Mouse (Mus musculus): ENCODE results near the gene Mpv17l. TPM values are rescaled to one million over a fixed set of nuclear protein-coding genes. Genes with fewer than 3 reads are reported as not detected.
"Not testable (repeated sequence)": the region's sequence is repeated elsewhere in the genome, so short reads cannot be mapped to it uniquely, and the experiment has no call there.

Mpv17l gene
- total RNA-seq, 1 experiment: 8.4 TPM

- H3K9me3 ChIP-seq (ENCODE audit: control insufficient read depth, insufficient read depth, low read depth, low read length); DNase-seq (ENCODE audit: low read depth, low spot score); H3K9ac ChIP-seq (ENCODE audit: insufficient read depth, low read depth, low read length, poor library complexity, severe bottlenecking); H3K36me3 ChIP-seq (ENCODE audit: control insufficient read depth, insufficient read depth, low read length, poor library complexity, severe bottlenecking); in situ Hi-C loops (cut with MboI; ENCODE audit: low sequenced_read_pairs in 2 of 2, unreplicated experiment in 2 of 2): not testable (repeated sequence)
- Histone ChIP-seq H3K4me1 (ENCODE audit: control insufficient read depth in 2 of 2, insufficient read depth in 2 of 2, low read length in 2 of 2, poor library complexity in 1 of 2) (peaks cover 10 to 11% of the 10 kb centered on the region in 2 experiments), H3K27ac (ENCODE audit: insufficient read depth, low read depth, low read length, poor library complexity, severe bottlenecking) (peak overlapping the region; percentile 99), H3K4me3 (ENCODE audit: insufficient read depth in 1 of 2, low read depth in 1 of 2, low read length in 2 of 2, poor library complexity in 1 of 2, severe bottlenecking in 1 of 2) (peak overlapping the region; percentile 18 to 33; a peak in 2 of 4 replicates)
- TF ChIP-seq CHD2 (IDR thresholded peaks at IDR 0.05; ENCODE audit: low read depth, low read length): peak; percentile 58
Measured at GRCm38 (mm10) chr16:13976358-13976896, 73.5 kb downstream of the Mpv17l start.

DNA sequence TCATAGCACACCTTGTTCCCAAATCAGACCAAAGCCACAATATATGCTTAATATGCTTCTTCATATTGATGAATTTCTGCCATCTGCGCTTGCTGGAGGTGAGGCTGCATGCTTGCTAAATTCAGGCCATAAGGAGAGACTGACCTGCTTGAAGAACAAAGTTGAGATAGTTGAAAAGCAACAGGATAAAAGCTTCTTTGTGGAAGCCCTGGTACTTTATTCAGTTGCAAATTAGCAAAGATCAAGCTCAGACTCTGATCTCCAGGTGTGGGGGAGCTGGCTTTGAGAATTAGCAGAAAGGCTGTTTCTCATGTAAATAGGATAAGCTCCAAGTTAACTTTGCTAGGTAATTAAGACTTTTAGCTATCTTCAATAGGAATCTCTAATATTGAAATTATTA lies 74.1 kb downstream of the Mpv17l start:
- in situ Hi-C loops (cut with MboI; ENCODE audit: low sequenced_read_pairs in 2 of 2, unreplicated experiment in 2 of 2); H3K36me3 ChIP-seq (ENCODE audit: control insufficient read depth, insufficient read depth, low read length, poor library complexity, severe bottlenecking); H3K9ac ChIP-seq (ENCODE audit: insufficient read depth, low read depth, low read length, poor library complexity, severe bottlenecking); H3K9me3 ChIP-seq (ENCODE audit: control insufficient read depth, insufficient read depth, low read depth, low read length); DNase-seq (ENCODE audit: low read depth, low spot score): not testable (repeated sequence)
- Histone ChIP-seq H3K4me3 (ENCODE audit: insufficient read depth in 1 of 2, low read depth in 1 of 2, low read length in 2 of 2, poor library complexity in 1 of 2, severe bottlenecking in 1 of 2) (peak overlapping the region in 1 of 2 experiments; percentile 33; a peak in 1 of 4 replicates), H3K27ac (ENCODE audit: insufficient read depth, low read depth, low read length, poor library complexity, severe bottlenecking) (peak overlapping the region; percentile 94), H3K4me1 (ENCODE audit: control insufficient read depth in 2 of 2, insufficient read depth in 2 of 2, low read length in 2 of 2, poor library complexity in 1 of 2) (peaks cover 10 to 11% of the 10 kb centered on the region in 2 experiments)
- peak; percentile 58; the same call in 1 of the 2 replicates for TF ChIP-seq CHD2 (IDR thresholded peaks at IDR 0.05; ENCODE audit: low read depth, low read length)

DNA sequence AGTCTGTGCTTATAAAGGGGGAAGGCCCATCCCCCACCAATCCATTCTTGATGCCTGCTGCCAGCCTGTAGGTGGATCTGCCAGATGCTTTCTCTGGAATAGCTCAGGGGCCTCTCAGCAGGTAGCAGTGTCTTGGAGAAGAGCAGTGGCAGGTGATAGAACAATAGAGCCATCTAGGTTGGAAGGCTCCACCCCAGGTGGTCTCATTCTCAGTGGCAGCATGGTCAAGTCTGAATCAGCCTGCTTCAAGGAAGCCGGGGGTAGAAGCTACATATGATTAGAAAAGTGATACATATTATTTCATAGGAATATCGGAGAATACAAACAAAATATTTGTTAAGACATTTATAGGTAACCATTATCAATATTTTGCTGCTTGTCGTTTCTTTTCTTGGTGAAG lies 78.8 kb downstream of the Mpv17l start:
- H3K4me1 ChIP-seq (ENCODE audit: control insufficient read depth in 2 of 2, insufficient read depth in 2 of 2, low read length in 2 of 2, poor library complexity in 1 of 2); H3K4me3 ChIP-seq (ENCODE audit: insufficient read depth in 1 of 2, low read depth in 1 of 2, low read length in 2 of 2, poor library complexity in 1 of 2, severe bottlenecking in 1 of 2); H3K36me3 ChIP-seq (ENCODE audit: control insufficient read depth, insufficient read depth, low read length, poor library complexity, severe bottlenecking); H3K9ac ChIP-seq (ENCODE audit: insufficient read depth, low read depth, low read length, poor library complexity, severe bottlenecking); DNase-seq (ENCODE audit: low read depth, low spot score); in situ Hi-C loops (cut with MboI; ENCODE audit: low sequenced_read_pairs in 2 of 2, unreplicated experiment in 2 of 2): not testable (repeated sequence)
- H3K27ac ChIP-seq (ENCODE audit: insufficient read depth, low read depth, low read length, poor library complexity, severe bottlenecking): peak overlapping the region; percentile 98; the same call in 1 of the 2 replicates
- peaks cover 15% of the 10 kb centered on the region for H3K9me3 ChIP-seq (ENCODE audit: control insufficient read depth, insufficient read depth, low read depth, low read length)
- TF ChIP-seq CHD2 (IDR thresholded peaks at IDR 0.05; ENCODE audit: low read depth, low read length): peak; percentile 38; the same call in 1 of the 2 replicates

DNA sequence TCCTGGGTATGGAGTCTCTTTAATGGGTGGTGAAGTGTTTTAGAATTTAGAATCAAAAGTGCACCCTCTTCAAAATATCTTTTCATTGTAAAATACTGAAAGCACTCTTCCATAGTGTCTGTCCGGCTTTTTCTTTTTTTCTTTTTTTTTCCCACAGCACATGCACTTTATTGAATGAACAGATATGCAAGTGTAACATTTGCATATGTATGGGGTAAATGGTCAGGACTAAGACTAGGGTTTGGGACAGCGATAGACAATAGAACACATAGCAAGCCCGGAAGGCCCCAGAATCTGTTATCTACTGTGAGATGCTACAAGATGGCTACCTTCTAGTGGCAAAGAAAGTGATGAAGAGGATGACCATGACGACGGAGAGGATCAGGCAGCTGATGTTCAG lies 80.2 kb downstream of the Mpv17l start:
- Histone ChIP-seq H3K4me1 (ENCODE audit: control insufficient read depth in 2 of 2, insufficient read depth in 2 of 2, low read length in 2 of 2, poor library complexity in 1 of 2) (peaks cover 4 to 5% of the 10 kb centered on the region in 2 experiments; a peak in 2 of 4 replicates), H3K9ac (ENCODE audit: insufficient read depth, low read depth, low read length, poor library complexity, severe bottlenecking) (no peak overlapping the region), H3K4me3 (ENCODE audit: insufficient read depth in 1 of 2, low read depth in 1 of 2, low read length in 2 of 2, poor library complexity in 1 of 2, severe bottlenecking in 1 of 2) (no peak overlapping the region), H3K36me3 (ENCODE audit: control insufficient read depth, insufficient read depth, low read length, poor library complexity, severe bottlenecking) (peaks cover 4% of the 10 kb centered on the region), H3K9me3 (ENCODE audit: control insufficient read depth, insufficient read depth, low read depth, low read length) (peaks cover 14% of the 10 kb centered on the region), H3K27ac (ENCODE audit: insufficient read depth, low read depth, low read length, poor library complexity, severe bottlenecking) (peak overlapping the region; percentile 81)
- in situ Hi-C loops (cut with MboI; ENCODE audit: low sequenced_read_pairs in 2 of 2, unreplicated experiment in 2 of 2): no loop called here
- TF ChIP-seq HCFC1 (IDR thresholded peaks at IDR 0.05; ENCODE audit: borderline replicate concordance, insufficient read depth, low read length) (no peak), ZC3H11A (IDR thresholded peaks at IDR 0.05; ENCODE audit: borderline replicate concordance, low read depth, low read length) (no peak), CHD2 (IDR thresholded peaks at IDR 0.05; ENCODE audit: low read depth, low read length) (no peak), ZNF384 (IDR thresholded peaks at IDR 0.05; ENCODE audit: low read depth, low read length) (0 out of 2 replicates have a peak, but pooled peaks have one; percentile 11)
- no peak for DNase-seq (ENCODE audit: low read depth, low spot score)

DNA sequence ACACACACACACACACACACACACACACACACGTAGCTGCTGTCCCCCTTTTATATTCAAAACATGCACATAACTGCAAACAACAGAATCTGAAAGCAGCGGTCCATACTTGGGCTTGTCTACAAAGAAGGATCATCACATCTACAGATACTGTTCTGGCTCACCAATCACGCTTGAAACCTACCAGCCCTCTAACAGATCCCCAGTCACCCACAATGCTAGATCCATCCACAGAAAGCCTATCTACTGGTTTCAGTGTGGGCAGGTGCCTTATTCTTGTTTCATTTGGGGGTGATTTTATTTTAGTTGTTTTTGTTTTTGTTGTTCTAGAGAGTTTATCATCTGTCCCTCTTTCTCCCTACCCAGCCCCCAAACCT lies 83.2 kb downstream of the Mpv17l start:
- Histone ChIP-seq H3K9ac (ENCODE audit: insufficient read depth, low read depth, low read length, poor library complexity, severe bottlenecking) (peak overlapping the region; percentile 79; the same call in 1 of the 2 replicates), H3K36me3 (ENCODE audit: control insufficient read depth, insufficient read depth, low read length, poor library complexity, severe bottlenecking) (peaks cover 4% of the 10 kb centered on the region; the same call in 1 of the 2 replicates), H3K4me3 (ENCODE audit: insufficient read depth in 1 of 2, low read depth in 1 of 2, low read length in 2 of 2, poor library complexity in 1 of 2, severe bottlenecking in 1 of 2) (peak overlapping the region; percentile 74 to 75; a peak in 3 of 4 replicates), H3K9me3 (ENCODE audit: control insufficient read depth, insufficient read depth, low read depth, low read length) (peaks cover 8% of the 10 kb centered on the region), H3K27ac (ENCODE audit: insufficient read depth, low read depth, low read length, poor library complexity, severe bottlenecking) (no peak overlapping the region), H3K4me1 (ENCODE audit: control insufficient read depth in 2 of 2, insufficient read depth in 2 of 2, low read length in 2 of 2, poor library complexity in 1 of 2) (peaks cover 4 to 5% of the 10 kb centered on the region in 2 experiments; a peak in 2 of 4 replicates)
- DNase-seq (ENCODE audit: low read depth, low spot score): no peak
- in situ Hi-C loops (cut with MboI; ENCODE audit: low sequenced_read_pairs in 2 of 2, unreplicated experiment in 2 of 2): no loop called here
- TF ChIP-seq MAFK (IDR thresholded peaks at IDR 0.05; ENCODE audit: insufficient read depth, low read depth, low read length): no peak
- no peak for TF ChIP-seq CHD2 (IDR thresholded peaks at IDR 0.05; ENCODE audit: low read depth, low read length)
- TF ChIP-seq ZNF384 (IDR thresholded peaks at IDR 0.05; ENCODE audit: low read depth, low read length): no peak
- no peak for TF ChIP-seq HCFC1 (IDR thresholded peaks at IDR 0.05; ENCODE audit: borderline replicate concordance, insufficient read depth, low read length)
- no peak for TF ChIP-seq ZC3H11A (IDR thresholded peaks at IDR 0.05; ENCODE audit: borderline replicate concordance, low read depth, low read length)
